Mouse (Mus musculus) large intestine, adult 2 months (tissue): ENCODE measurements around the gene Prmt7. TPM values are rescaled to one million over a fixed set of nuclear protein-coding genes. Genes with fewer than 3 reads are reported as not detected.

Experiments used
- DNase-seq: peaks from one replicate; pipeline ENCODE4 v3.0.0-alpha.2; 2012; ENCODE audit warnings: low read depth, low spot score
- WGBS: fragments of 180-500 bp; shearing (Covaris S2); methylation state at CpG from one replicate; pipeline ENCODE4 v1.1.7; 2018; 5-methylcytosine and 5-hydroxymethylcytosine counted together
- polyA plus RNA-seq: library from polyadenylated mRNA; depleted of rRNA; stranded (reverse); fragments of >200 nt; gene quantifications from 2 replicates; pipeline ENCODE4 v1.2.3, GENCODE M21; 2012

The Prmt7 gene
- polyA plus RNA-seq, 1 experiment, result 19.0 TPM

DNA sequence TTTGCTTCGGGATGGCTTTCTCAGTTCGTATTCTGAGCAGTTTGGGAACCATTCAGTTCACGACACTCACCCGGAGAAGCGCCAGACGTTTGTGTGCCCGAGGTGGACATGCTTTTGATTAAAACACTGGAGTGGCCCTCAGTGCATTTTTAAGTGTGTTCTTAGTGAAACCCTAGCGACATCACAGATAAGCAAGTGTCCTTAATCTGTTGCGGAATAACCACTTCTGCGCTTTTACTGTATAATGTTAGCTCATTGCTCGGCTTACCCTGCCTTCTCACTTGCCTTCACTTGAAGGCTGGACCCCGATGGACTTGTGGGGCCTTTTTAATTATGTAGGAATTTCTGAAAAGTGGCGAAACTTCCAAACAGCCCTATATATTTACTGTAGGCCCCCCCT lies 685 bp downstream of the Prmt7 start:
- WGBS, result 3% methylated on average over 13 of the region's 13 CpGs

DNA sequence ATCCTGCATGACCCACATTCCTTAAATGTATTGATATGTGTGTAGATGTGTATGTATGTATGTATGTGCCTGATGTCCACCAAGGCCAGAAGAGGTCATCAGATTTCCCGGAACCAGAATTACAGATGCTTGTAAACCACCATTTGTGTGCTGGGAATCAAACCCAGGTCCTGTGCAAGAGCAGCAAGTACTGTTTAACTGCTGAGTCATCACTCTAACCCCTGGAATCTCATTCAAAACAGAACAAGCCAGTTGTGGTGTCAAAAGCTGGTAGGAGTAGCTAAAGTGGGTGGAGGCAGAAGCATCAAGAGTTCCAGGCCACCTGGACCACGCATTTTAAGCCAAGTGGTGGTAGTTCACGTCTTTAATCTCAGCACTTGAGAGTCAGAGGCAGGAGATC lies 3.2 kb downstream of the Prmt7 start:
- 92% methylated on average over 3 of the region's 3 CpGs for WGBS

More for the DNA sequence above, 685 bp downstream of the Prmt7 start:
- DNase-seq, result no peak

DNA sequence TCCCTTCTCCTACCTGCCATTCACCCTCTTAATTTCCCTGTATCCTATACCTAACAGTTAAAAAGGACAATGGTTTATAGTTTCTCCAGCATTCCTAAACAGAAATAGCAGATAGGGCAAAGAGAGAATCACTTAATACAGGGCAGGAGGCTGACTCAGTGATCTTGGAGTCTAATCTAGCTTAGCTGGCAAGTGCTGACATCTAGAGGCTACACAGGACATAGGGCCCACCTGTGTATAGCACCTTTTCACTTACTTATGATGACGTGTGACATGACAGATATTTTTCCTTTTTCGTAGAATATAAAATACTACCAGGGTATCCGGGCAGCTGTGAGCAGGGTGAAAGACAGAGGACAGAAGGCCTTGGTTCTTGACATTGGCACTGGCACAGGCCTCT lies 8.9 kb downstream of the Prmt7 start:
- DNase-seq, result no peak
- WGBS, result 87% methylated on average over 3 of the region's 3 CpGs

More for the DNA sequence above, 3.2 kb downstream of the Prmt7 start:
- DNase-seq, result no peak

DNA sequence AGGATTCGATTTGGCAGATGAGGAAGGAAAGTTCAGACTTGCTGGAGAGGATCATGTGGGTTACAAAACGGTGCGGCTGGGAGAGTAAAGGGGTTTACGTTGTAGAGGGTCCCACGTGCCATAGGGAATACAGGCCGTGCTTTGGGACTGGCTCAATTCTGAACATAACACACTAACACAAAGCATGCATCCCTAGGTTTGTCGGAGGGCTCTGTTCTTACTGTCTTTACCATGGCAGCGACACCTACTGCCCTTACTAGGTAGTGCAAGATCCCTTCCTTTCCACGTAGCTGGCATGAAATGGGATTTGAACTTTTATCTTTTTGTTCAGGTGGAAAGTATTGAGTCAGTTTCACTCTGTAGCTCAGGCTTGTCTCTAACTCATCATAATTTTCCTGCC lies 15.9 kb downstream of the Prmt7 start:
- DNase-seq, result peak; percentile 25
- 35% methylated on average over 9 of the region's 9 CpGs for WGBS

DNA sequence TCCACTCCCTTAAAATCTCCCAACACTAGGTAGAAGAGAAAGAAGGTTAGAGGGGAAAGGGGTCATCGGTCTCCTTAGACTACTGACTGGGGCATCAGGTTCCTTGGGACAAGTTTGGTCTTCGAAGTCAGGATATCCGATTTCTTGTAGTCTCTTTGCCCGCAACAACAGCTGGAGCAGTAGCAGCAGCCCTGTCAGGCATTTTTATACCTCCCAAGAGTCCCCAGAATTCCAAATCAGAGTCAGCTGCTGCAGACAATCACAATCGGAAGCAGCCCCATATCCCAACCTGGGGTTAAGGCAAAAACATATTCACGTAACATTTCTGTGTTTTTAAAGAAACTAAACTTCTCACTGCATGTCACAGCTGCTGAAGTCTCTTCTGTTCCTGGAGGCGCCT lies 20.8 kb downstream of the Prmt7 start:
- 91% methylated on average over 7 of the region's 7 CpGs for WGBS

DNA sequence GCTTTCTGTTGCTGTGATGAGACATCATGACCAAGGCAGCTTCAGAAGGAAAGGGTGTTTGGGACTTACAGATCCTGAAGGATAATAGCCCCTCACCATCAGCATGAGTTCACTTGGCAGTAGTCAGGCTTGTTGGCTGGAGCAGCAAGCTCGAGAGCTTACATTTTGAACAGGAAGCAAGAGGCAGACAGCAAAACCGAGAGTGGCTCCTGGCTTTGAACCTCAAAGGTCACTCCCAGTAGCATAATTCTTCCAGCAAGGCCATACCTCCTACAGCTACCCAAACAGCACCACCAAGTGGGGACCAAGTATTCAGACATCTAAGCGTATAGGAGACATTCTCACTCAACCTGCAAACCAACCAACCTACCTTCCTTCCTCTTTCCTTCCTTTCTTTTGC lies 22.0 kb downstream of the Prmt7 start:
- no peak for DNase-seq
- 77% methylated on average over 3 of the region's 3 CpGs for WGBS

More for the DNA sequence above, 20.8 kb downstream of the Prmt7 start:
- no peak for DNase-seq

DNA sequence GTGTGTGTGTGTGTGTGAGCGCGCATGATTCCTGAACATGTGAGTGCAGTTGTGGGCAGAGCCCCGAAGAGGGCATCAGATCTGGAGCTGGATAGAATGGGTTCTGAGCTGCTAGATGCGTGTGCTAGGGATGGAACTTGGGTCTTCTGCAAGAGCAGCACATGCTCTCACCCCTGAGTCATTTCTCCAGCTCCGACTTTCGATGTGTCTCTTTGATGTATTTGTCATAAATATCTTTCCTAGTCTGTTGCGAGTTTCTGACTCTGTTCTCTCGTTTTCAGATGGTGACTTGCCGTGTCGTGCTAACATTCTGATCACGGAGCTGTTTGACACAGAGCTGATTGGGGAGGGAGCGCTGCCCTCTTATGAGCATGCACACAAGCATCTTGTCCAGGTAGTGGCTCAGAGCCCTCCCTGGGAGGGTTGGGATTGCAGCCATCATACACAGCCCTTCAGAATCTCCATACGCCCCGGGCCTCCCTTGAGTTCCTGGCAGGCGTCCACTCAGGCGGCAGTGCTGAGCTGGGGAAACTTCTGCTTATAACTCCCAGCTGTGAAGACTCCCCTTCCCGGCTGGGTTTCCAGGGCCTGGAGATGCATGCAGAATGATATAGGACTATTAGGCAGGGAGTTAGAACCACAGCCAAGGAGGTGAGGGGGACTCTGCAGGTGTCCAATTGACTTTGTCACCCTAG lies 24.0 kb downstream of the Prmt7 start:
- DNase-seq, result no peak
- WGBS, result 83% methylated on average over 17 of the region's 17 CpGs

DNA sequence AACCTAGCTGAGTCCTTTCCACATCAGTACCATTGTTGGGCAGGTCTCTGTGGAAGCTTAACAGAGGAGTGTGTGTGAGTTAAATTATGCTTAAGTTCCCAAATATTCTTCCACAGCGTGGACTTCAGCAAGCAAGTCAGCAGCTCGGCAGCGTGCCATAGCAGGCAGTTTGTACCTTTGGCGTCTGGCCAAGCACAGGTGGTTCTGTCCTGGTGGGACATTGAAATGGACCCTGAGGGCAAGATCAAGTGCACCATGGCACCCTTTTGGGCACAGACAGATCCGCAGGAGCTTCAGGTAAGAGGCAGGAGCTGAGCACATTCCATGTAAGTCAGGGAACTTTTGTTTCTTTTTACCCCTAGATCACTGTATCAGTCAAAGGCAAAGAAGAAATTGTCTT lies 26.4 kb downstream of the Prmt7 start:
- no peak for DNase-seq
- WGBS, result 59% methylated on average over 5 of the region's 5 CpGs

DNA sequence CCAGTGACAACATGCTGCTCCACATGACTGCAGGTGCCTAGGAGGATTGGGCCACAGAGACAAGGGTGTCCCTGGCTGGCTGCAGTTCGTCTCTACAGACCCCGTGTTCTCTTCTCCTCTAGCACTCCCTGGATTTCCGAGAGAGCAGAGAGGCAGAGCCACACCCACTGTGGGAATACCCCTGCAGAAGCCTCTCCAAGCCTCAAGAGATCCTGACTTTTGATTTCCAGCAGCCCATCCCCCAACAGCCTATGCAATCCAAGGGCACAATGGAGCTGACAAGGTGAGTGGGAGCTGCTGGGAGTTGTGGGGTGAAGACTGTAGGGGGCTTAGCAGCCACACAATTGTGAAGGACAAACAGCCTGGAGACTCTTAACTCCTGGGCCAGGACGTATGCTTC lies 39.5 kb downstream of the Prmt7 start:
- 58% methylated on average over 4 of the region's 4 CpGs for WGBS
- DNase-seq, result no peak

DNA sequence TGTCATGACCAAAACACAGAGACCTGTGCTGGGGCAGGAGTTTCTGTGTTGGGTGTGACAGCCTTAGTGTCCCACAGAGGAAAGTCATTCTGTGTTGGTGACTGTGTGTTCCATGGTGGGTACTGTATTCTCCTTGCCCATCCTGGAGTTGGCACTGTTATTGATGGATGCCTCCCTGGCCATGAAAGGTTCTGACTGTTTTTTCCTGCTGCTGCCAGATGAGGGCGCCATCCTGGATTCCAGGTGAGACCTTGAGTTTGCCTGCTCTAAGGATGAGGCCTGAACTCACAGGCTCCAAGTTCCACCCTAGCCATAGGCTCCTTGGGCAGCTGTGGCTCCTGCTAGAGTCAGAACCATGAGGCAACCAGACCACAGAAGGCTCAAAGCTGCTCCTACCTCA lies 47.4 kb downstream of the Prmt7 start:
- no peak for DNase-seq
- 50% methylated on average over 1 of the region's 1 CpGs for WGBS

DNA sequence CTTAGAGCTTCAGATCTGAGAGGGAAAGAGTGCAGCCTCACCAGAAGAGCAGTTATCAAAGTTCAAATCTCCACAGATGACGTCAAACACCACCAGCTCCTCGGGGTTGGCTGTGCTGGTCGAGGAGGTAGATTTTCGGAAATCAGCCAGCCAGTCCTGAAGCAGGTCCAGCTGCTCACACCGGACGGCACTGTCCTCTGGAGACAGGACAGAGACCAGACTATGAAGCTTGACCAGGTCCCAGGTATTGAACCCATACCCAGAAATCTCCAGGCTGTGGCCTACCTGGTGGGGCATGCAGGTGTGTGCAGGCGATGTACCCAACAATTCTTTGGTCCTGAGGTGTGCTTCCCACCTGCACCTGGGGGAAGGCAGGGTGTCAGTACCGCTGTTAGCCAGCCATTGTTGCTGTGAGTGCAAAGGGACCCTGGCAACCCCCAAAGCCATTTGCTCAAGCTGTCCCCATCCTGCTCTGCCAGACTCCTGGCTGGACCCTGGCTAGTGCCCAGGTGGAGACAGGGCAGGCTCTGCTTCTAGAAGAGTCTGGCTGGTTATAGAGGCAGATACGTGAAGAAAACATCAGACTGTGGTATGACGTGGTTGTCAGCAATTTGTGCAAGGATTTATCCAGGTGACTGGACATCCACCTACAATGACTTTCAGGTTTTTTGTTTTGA lies 49.0 kb downstream of the Prmt7 start:
- WGBS, result 91% methylated on average over 10 of the region's 10 CpGs
- DNase-seq, result no peak

DNA sequence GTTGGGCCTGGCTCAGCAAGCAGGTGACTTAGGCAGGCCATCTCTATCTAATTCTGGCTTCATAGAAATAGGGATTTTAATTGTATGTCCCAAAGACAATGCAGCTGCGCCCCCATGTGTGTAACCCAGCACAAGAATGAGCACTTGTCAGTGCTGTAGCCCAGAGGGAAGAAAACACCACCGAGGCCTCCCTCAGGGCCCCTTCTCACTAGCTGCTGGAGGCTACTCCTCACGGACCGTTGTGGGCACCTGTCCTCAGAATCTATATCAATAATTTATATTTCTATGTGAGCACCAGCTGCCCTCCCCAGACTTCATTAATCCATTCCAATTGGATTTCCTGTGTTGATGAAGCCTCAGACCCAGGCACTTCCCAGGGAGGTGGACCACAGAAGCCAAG lies 50.2 kb downstream of the Prmt7 start:
- WGBS, result 91% methylated on average over 4 of the region's 4 CpGs
- no peak for DNase-seq

DNA sequence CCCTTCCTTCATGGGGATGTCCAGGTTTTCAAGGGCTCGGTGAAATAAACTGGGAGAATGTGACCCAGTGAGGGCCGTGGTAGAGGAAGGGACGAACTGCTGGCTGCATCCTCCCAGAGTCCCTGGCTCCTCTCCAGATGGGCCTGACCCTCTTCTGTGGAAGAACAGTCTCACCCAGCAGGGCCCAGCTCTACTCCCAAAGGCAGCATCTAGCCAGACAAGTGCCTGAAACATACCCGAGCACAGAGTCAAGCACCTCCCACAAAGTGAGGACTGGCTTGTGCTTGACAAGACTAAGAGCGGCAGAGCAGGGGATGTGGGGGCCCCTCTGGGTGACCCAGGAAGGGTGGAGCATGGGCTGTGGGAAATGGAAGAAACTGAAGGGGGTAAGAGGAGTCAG lies 51.6 kb downstream of the Prmt7 start:
- 54% methylated on average over 5 of the region's 5 CpGs for WGBS
- DNase-seq, result no peak

DNA sequence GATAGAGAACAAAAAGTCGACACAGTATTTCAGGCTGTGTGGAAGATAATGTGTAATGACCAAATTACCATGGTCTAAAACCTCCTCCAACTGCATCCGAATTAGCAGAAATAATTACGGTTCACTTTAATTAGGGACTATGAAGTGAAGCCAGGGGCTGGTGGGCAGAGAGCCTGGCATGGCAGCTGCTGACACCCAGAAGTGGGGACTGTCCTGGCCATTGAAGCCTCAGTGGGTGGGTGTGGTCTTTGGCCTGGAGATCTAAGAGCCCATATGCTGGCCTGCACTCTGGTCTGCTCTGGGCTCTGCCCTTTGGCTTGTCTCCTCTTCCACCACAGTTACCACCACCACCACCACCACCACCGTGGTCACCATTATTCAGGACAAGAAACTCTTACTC lies 53.2 kb downstream of the Prmt7 start:
- WGBS, result 85% methylated on average over 4 of the region's 4 CpGs
- no peak for DNase-seq

DNA sequence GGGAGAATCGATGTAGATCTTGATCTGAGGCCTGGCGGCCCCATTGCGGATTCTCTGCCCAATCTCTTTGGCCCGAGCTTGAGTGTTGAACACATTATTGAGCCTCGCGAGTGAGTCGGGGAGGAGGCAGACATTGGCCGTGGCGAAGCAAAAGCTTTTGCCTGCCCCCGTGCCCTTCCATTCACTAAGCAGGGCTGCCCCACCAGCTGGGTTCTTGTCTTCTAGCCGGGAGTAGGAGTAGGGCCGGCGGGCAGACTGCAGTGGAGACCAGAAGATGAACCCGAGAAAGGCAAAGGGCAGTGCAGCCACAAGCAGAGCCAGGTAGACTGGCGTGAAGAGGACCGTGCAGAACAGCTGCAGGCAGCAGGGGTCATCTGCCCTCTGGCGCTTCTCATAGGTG lies 54.7 kb downstream of the Prmt7 start:
- 93% methylated on average over 17 of the region's 17 CpGs for WGBS
- no peak for DNase-seq

DNA sequence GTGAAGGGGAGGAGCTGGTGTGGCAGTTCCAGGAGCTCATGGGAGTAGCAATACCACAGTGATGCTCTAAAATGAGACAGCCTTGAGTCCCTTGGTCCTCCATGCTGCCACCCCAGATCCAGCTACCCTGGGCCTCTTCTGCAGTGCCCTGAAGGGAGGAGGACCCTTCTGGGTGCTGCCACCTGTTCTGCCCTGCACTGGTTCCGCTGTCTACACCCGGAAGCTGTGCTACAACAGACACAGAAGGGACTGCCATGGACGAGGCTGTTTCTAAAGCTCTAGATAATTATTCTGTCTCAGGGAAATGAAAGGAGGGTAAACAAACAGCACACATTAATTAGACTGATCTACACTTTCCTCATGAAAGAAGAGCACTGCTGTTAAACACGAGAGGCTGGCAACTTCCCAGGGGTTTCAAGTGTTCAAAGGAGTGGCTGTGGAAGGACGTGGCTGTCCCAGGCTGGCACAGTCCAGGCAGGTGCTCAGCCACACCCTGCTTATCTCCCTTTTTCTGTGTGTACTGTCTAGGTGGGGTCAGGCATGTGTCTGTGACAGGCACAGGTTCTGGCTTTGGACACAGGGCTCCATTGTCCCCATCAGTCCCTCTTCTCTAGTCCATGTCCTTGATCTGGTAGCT lies 58.1 kb downstream of the Prmt7 start:
- peak; percentile 80 for DNase-seq
- WGBS, result 20% methylated on average over 5 of the region's 5 CpGs

DNA sequence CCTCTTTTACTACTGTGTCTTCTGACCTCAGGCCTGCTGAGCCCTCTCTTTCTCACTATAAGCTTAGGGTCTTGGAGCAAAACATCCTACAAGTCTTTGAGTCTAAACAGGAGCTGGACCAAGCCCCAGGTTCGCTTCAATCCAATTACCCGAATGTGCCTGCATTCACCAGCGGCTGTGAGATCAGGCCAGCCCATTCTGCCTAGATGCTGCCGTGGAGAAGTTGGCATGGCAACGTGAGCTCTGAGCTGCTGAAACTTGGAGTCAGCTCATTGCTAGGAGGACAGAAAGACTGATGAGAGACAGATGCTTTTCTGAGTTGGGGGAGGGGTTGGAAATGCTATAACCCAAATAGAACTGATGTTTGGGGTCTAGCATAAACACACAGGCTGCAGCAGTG lies 60.1 kb downstream of the Prmt7 start:
- 60% methylated on average over 5 of the region's 5 CpGs for WGBS

DNA sequence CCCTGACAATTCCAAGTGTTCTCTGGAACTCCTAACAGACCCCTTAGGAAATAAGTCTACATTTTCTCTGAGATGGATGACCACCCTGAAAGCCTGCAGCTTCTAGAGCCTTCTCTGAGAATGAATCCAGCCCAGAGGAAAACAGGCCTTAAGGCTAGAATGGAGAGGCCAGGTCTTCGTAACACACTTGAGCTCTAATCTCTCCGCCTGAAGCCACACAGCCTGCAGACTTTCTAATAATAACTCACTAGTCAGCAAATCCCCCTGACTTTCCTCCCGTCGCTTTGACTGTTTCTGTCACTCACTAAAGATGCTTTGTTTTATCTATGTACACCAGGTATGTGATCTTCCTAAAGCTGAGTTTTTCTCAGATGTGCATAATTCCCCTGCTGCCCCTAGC lies 60.6 kb downstream of the Prmt7 start:
- 83% methylated on average over 4 of the region's 4 CpGs for WGBS
- DNase-seq, result no peak

More for the DNA sequence above, 60.1 kb downstream of the Prmt7 start:
- no peak for DNase-seq

DNA sequence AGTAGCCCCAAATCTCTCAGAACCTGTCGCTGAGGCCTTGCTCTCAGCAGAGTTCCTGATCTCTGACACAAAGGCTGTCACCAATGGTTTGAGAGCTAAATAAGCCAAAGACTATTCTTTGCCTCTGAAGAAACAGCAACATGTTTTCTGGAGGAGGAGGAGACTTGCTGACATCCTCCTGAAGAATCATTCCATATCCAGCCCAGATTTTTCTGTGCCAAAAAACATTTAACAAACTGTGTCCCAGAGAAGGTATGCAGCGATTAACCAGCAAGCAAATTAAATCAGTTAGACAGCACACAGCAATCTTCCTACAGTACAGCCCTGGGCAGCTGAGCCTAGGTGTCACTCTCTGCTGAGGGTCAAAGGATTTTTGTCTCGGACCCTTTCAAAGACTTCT lies 62.7 kb downstream of the Prmt7 start:
- 88% methylated on average over 3 of the region's 3 CpGs for WGBS
- no peak for DNase-seq

DNA sequence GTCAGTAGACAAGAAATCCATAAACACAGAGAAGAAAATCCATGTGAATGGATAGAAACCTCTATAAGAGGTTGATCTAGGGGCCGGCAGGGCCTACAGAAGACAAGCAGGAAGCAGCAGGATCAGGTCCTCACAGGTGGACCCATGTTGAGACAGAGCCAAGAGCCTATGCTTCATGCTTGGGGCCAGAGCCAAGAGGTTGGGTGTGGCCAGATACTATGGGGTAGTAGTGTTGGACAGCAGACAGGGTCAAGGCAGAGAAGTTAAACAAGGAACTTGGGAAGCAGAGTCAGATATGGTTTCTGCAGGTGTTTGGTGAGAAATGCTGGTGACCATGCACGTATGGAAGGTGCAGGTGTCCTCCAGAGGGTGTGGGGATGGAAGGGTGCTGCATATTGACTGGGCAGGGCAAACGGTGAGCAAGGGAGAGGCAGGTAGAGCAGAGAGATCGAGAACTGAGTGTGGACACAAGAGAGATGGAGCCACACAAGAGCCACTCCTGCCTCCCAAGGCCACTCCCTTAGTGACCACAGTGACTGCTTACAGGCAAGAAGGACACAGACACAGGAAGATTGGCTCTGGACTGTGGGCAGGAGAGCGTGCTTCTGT lies 66.1 kb downstream of the Prmt7 start:
- WGBS, result 30% methylated on average over 5 of the region's 5 CpGs
- peak; percentile 90 for DNase-seq
